Mouse (Mus musculus) heart, postnatal 10 days (tissue): ENCODE measurements around the gene Clec5a. TPM values are rescaled to one million over a fixed set of nuclear protein-coding genes. Genes with fewer than 3 reads are reported as not detected.
A peak's percentile ranks its signal among the peaks of the same experiment; 100 is the strongest.
"Not testable (repeated sequence)": the region's sequence is repeated elsewhere in the genome, so short reads cannot be mapped to it uniquely, and the experiment has no call there.

Experiments
- DNase-seq, 2 experiments: peaks; one replicate each; pipeline ENCODE4 v3.0.0; 2021
- intact Hi-C: fragments of 180-260 bp; cut with DNase I; formaldehyde crosslinking; loops from one replicate; pipeline ENCODE4 v1.15.1; 2025
- total RNA-seq, 2 experiments: library from RNA; stranded (reverse); gene quantifications; 2 replicates each; pipeline ENCODE4 v1.2.3; 2021

The Clec5a gene
- 1 to 10 TPM in 1 of 2 experiments, under 1 TPM in 1; 0.93 to 1.1 TPM for total RNA-seq

GRCm38 (mm10) chr6:40585645-40586044, at the start of gene Clec5a:
Gene Clec5a (minus strand): TSS chr6:40585821.
- no peak for DNase-seq
- intact Hi-C loops: no loop called here

DNA sequence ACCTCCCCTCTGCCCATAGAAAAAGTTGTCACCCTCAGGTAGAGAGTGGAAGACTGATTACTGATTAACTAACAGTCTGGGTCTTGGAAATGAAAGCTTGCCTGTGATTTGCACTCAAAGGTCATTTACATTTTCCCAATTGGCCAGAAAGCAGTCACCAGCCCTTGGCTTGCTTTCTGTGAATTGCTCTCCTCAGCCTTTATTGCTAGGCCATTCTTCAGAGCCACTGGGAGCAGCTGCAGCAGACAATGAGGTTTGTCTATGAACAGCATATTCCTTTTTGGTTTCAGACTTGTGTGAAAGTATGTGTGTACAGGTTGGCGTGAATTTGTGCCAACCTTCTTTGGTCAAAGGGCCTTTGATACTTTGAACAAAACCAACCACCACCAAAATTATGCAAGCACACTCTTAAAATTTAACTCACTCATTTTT, 49.0 kb upstream of the Clec5a start:
- intact Hi-C loops: no loop called here

GRCm38 (mm10) chr6:40628406-40629000, 42.9 kb upstream of the Clec5a start, which contains the start of gene Mgam:
Gene Mgam (plus strand): TSS chr6:40628831.
- DNase-seq: no peak
- intact Hi-C loops: no loop called here

More for the DNA sequence above, 49.0 kb upstream of the Clec5a start:
- no peak for DNase-seq

GRCm38 (mm10) chr6:40626111-40626510, 40.5 kb upstream of the Clec5a start:
- intact Hi-C loops: no loop called here
- DNase-seq: no peak

- peak; percentile 75 to 82 for DNase-seq
- intact Hi-C loops: loop anchor here (1.0 kb wide), 1 partner anchor 71 kb away; no protein-coding TSS in a partner anchor
Measured at GRCm38 (mm10) chr6:40617965-40618364, 32.3 kb upstream of the Clec5a start.

DNA sequence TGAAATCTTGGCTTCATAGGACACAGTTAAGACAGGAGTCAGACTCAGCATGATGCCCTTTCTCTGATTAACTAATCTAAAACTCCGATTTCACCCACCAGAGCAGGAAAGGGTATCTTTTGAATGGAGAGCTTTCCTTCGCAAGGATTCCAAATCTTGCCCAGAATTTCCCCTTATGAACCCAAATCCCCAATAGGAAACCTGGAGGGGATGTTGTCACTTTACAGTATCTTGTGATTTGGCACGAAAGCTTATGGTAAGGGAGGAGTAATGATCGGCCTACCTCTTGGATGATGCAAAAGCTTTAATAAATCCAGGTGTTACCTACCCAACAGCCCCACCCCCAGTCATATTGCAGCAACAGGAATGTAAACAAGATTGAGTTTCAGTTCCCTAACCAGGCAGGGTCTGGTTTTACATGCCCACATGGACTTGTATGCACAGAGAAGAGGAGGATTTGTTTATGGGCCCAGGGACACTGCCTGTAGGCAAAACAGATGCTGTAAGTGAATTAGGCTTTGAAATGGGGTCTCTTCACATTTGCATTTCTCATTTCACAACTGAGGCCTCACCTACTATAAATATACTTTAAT, 27.7 kb upstream of the Clec5a start, which contains the start of gene Tas2r138:
Tas2r138 (minus strand) TSS at position 51 of the 593 bp plus-strand sequence.
- intact Hi-C loops: no loop called here
- DNase-seq: no peak

- intact Hi-C loops: no loop called here
- DNase-seq: no peak
Measured at GRCm38 (mm10) chr6:40610244-40610643, 24.6 kb upstream of the Clec5a start.

DNA sequence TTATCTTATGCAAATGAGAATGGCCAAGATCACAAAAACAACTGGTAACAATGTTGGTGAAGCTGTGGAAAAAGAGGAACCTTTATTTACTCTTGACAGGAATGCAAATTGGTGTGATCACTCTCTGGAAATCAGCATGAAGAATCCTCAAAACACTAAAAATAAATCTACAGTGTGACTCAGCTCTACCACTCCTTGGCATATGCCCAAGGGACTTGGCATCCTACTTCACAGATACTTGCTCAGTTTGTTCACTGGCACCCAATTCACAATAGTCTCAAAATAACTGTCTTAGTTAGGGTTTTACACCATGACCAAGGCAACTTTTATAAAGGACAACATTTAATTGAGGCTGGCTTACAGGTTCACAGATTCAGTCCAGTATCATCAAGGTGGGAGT, 21.8 kb upstream of the Clec5a start:
- intact Hi-C loops: no loop called here
- peak; percentile 24 to 32 for DNase-seq

DNA sequence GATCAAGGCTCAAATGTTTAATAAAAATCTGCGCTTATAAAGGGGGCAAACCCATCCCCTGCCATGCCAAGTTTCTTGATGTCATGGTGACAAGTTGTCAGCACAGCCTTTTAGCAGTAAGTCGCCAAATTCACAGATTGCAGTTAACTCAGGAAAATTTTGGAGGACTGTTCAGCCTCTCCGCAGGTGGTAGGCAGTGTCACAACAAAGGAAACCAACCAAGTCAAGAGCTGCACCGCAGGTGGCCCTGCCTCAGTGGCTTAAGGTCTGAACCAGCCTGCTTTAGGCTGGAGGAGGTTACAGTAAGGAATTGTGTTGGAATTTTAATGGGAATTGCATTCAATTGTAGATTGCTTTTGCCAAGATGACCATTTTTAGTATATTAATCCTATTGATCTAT, 12.9 kb upstream of the Clec5a start:
- intact Hi-C loops, DNase-seq: not testable (repeated sequence)

DNA sequence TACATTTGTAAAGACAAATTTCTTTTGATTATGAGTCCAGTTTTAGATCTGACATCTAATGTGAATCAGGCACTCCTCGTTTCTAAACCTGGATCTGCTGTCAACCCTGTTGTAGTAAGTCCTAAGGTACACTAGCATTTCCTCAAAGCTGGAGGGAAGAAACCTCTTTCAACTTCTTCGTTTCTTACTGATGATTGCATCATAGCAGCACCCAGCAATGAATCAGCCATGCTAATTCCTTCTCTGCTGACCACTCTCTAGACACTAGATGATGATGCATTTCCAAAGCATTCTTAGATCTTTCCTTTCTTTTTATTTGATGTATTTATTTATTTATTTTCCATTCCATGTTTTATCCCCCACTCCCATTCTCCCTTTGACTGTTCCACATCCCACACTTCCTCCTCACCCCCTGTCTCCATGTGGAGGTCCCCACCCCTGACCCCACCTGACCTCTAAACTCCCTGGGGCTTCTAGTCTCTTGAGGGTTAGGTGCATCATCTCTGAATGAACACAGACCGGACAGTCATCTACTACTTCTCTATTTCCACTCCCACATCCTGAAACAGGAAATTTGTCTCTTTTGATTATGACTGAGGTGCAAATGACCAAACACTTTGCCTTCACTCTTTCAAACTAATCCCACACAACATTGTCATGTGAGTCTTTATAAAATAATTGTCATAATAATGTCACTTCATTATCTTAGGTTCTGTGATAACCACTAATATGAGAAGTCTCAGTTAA, 9.4 kb upstream of the Clec5a start:
- DNase-seq: no peak
- intact Hi-C loops: no loop called here

GRCm38 (mm10) chr6:40588346-40588745, 2.7 kb upstream of the Clec5a start:
- intact Hi-C loops: no loop called here
- DNase-seq: no peak

DNA sequence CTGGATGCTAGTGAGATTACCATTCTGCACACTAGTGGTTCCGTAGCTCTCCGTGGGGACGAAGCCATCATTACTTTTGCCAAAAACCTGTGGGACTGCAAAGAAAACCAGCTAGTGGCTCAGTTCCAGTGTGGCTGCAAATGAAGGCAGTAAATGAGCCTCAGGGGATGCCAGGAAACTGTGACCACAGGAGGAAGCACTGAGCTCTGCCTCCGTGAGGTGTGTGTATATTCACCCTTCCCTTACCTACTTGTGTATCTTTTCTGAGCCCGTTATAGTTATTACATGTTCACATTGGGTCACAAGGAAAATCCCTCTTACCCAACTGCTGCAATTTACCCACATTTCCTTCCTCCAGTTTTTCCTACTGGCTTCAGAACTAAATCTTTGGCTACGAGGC, 1.3 kb downstream of the Clec5a start:
- intact Hi-C loops: no loop called here
- no peak for DNase-seq

- intact Hi-C loops: no loop called here
- no peak for DNase-seq
Measured at GRCm38 (mm10) chr6:40576305-40576704, 9.3 kb downstream of the Clec5a start.

GRCm38 (mm10) chr6:40573618-40574017, 12.0 kb downstream of the Clec5a start:
- intact Hi-C loops: no loop called here
- no peak for DNase-seq

DNA sequence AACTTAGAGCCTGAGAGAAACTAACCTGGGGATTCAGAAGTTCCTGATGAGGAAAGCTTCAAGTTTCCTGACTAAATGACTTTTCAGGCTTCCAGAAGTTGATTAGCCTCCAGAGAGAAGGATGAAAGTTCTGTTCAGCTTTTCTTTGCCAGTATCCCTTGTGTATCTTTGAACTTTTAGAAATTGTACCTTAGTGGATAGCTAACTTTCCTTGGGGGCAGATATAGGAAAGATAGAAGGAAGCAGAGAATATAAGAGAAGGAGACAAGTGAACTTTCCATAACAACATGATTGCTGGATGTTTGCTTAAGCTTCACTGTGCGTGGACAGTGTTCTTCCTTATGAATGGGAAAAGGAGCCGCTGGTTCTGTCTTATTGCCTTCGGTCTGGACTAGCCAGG, 16.4 kb downstream of the Clec5a start, which contains the start of gene Olfr460:
Olfr460 (plus strand) TSS at position 301 of the 400 bp plus-strand sequence.
- DNase-seq: no peak
- intact Hi-C loops: no loop called here

DNA sequence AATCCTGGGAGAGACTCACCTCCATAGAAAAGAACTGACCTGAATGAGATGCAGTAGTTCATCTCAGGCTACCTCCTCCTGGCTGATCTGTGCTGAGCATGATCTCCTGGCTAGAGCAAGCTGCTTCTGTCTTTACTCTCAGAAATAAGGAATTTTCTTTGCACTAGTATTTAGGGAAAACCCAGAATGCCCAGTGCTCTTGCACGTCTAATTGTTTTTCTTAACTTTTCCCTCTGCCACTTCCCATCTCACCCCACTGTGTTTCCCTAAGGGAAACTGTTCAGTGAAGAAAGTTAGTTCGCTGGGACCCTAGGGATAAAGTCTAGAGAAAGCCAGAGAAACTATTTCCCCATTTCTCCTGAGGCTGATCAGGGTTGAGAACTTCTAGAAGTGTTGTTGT, 30.7 kb downstream of the Clec5a start, which contains the start of gene Olfr461:
Olfr461 (minus strand) TSS at position 101 of the 400 bp plus-strand sequence.
- no peak for DNase-seq
- intact Hi-C loops: no loop called here

DNA sequence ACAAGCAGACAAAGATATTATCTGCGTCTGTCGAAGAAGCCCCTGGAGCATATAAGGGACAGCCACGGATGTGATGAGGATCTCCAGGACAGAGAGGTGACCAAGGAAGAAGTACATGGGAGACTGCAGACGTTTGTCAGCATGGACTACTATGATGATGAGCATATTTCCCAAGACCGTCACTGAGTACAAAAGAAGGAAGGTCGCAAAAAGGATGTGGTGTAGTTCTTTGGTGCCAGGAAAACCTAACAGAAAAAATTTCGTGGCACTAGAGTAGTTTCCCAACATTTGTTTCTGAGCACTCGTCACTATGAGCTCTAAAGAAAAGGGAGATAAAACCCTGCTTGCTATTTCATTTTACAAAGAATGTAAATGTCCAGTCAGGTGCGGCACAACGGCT, 40.9 kb downstream of the Clec5a start:
- DNase-seq: no peak
- intact Hi-C loops: no loop called here
